Mouse (Mus musculus) heart, embryonic 11.5 days (tissue): Measurements from ENCODE around the gene Rad51d. TPM values are rescaled to one million over a fixed set of nuclear protein-coding genes. Genes with fewer than 3 reads are reported as not detected.

Experiments used
- ATAC-seq: fragments of 200-750 bp; cut with Nextera tagmentation; replicated peaks from 2 replicates; pipeline ENCODE4 v1.8.0; 2017; ENCODE audit warnings: moderate library complexity; ENCODE audit not compliant: insufficient number of reproducible peaks, low FRiP score, low TSS enrichment
- H3K27ac ChIP-seq: fragments of 300-500 bp; sonication (generic); 2 replicates; pipeline ENCODE4 v1.5.1; 2014; ENCODE audit warnings: mild to moderate bottlenecking, low read depth, low read length
- H3K27me3 ChIP-seq: fragments of 300-500 bp; sonication (generic); 2 replicates; pipeline ENCODE4 v1.6.1; 2014; ENCODE audit warnings: mild to moderate bottlenecking, low read length, mixed read lengths; ENCODE audit not compliant: control insufficient read depth, insufficient read depth
- H3K36me3 ChIP-seq: fragments of 300-500 bp; sonication (generic); 2 replicates; pipeline ENCODE4 v1.6.1; 2014; ENCODE audit warnings: mild to moderate bottlenecking, low read length, moderate library complexity, mixed read lengths; ENCODE audit not compliant: control insufficient read depth, insufficient read depth
- H3K4me1 ChIP-seq: fragments of 300-500 bp; sonication (generic); 2 replicates; pipeline ENCODE4 v1.6.1; 2014; ENCODE audit warnings: low read length; ENCODE audit not compliant: control insufficient read depth, insufficient read depth
- H3K4me2 ChIP-seq: fragments of 300-500 bp; sonication (generic); 2 replicates; pipeline ENCODE4 v1.6.1; 2014; ENCODE audit warnings: mild to moderate bottlenecking, moderate library complexity
- H3K4me3 ChIP-seq: fragments of 300-500 bp; sonication (generic); 2 replicates; pipeline ENCODE4 v1.5.1; 2014; ENCODE audit warnings: low read depth, low read length
- H3K9ac ChIP-seq: fragments of 300-500 bp; sonication (generic); 2 replicates; pipeline ENCODE4 v1.6.1; 2014; ENCODE audit warnings: mild to moderate bottlenecking, low read depth, low read length, moderate library complexity
- H3K9me3 ChIP-seq: fragments of 300-500 bp; sonication (generic); replicated peaks from 2 replicates; pipeline ENCODE4 v1.6.1; 2016; ENCODE audit warnings: low read length; ENCODE audit not compliant: control insufficient read depth
- WGBS: fragments of 180-500 bp; shearing (Covaris S2); extraction: QIAGEN DNeasy Blood & Tissue Kit; methylation state at CpG from one replicate; pipeline ENCODE4 v1.1.7; 2014; ENCODE audit not compliant: insufficient replicate concordance; 5-methylcytosine and 5-hydroxymethylcytosine counted together
- polyA plus RNA-seq: library from polyadenylated mRNA; unstranded; fragments of >200 nt; fragmentation: Nextera tagmentation; extraction: Ambion mirVana; gene quantifications from 2 replicates; pipeline ENCODE4 v1.2.1, GENCODE M21; 2014

Rad51d gene
- polyA plus RNA-seq, 1 experiment from 2014 or later: 15.3 TPM

- Histone ChIP-seq H3K9me3 (no peaks in the 10 kb centered on the region), H3K36me3 (no peaks in the 10 kb centered on the region; the same call in 1 of the 2 replicates), H3K27ac (no peak overlapping the region), H3K9ac (no peak overlapping the region), H3K27me3 (no peaks in the 10 kb centered on the region), H3K4me3 (no peak overlapping the region), H3K4me2 (no peak overlapping the region), H3K4me1 (no peaks in the 10 kb centered on the region)
- WGBS: 63% methylated on average over 8 of the region's 8 CpGs
- ATAC-seq: no peak
Observed at GRCm38 (mm10) chr11:82883180-82883579, 7.2 kb downstream of the Rad51d start.

GRCm38 (mm10) chr11:82877726-82878344 lies 12.6 kb downstream of the Rad51d start:
- Histone ChIP-seq H3K27me3 (no peaks in the 10 kb centered on the region), H3K4me3 (no peak overlapping the region), H3K9me3 (no peaks in the 10 kb centered on the region), H3K4me1 (no peaks in the 10 kb centered on the region; the same call in 1 of the 2 replicates), H3K36me3 (no peaks in the 10 kb centered on the region; the same call in 1 of the 2 replicates), H3K27ac (no peak overlapping the region), H3K4me2 (no peak overlapping the region), H3K9ac (no peak overlapping the region)
- ATAC-seq: no peak
- WGBS: 79% methylated on average over 7 of the region's 7 CpGs

GRCm38 (mm10) chr11:82875631-82876030 lies 14.8 kb downstream of the Rad51d start:
- Histone ChIP-seq H3K27me3 (no peaks in the 10 kb centered on the region), H3K9me3 (no peaks in the 10 kb centered on the region), H3K9ac (no peak overlapping the region), H3K4me2 (no peak overlapping the region), H3K4me1 (no peaks in the 10 kb centered on the region; the same call in 1 of the 2 replicates), H3K27ac (no peak overlapping the region), H3K36me3 (no peaks in the 10 kb centered on the region; the same call in 1 of the 2 replicates), H3K4me3 (no peak overlapping the region)
- no peak for ATAC-seq
- whole genome bisulfite sequencing: 84% methylated on average over 5 of the region's 5 CpGs

- H3K27ac ChIP-seq: no peak overlapping the region
- H3K4me3 ChIP-seq: no peak overlapping the region; the same call in 1 of the 2 replicates
- no peaks in the 10 kb centered on the region for H3K9me3 ChIP-seq
- no peaks in the 10 kb centered on the region for H3K27me3 ChIP-seq
- ATAC-seq: no peak
- H3K9ac ChIP-seq: 0 out of 2 replicates have a peak overlapping the region, but pooled peaks have one; percentile 43
- H3K36me3 ChIP-seq: no peaks in the 10 kb centered on the region; the same call in 1 of the 2 replicates
- H3K4me2 ChIP-seq: peak overlapping the region; percentile 39
- no peaks in the 10 kb centered on the region; the same call in 1 of the 2 replicates for H3K4me1 ChIP-seq
- 24% methylated on average over 5 of the region's 5 CpGs for WGBS
Observed at GRCm38 (mm10) chr11:82874924-82875323, 15.5 kb downstream of the Rad51d start.

GRCm38 (mm10) chr11:82871031-82871446 lies 19.4 kb downstream of the Rad51d start, which contains the start of gene Rffl:
Rffl (minus strand) TSS chr11:82871210.
- H3K36me3 ChIP-seq: no peaks in the 10 kb centered on the region
- peak within 1 kb of the TSS; percentile 87 for H3K4me3 ChIP-seq
- H3K4me2 ChIP-seq: peak within 1 kb of the TSS; percentile 86
- H3K4me1 ChIP-seq: no peaks in the 10 kb centered on the region; the same call in none of the 2 replicates
- 0 out of 2 replicates have a peak within 1 kb of the TSS, but pooled peaks have one; percentile 35 for H3K27ac ChIP-seq
- H3K27me3 ChIP-seq: no peaks in the 10 kb centered on the region
- H3K9me3 ChIP-seq: no peaks in the 10 kb centered on the region
- under 1% methylated on average over 34 of the region's 43 CpGs for WGBS
- H3K9ac ChIP-seq: peak within 1 kb of the TSS; percentile 82
- peak; percentile 94 for ATAC-seq

GRCm38 (mm10) chr11:82870173-82871030 lies 20.0 kb downstream of the Rad51d start:
- H3K9ac ChIP-seq: peak overlapping the region; percentile 82
- no peaks in the 10 kb centered on the region for H3K9me3 ChIP-seq
- 2% methylated on average over 36 of the region's 36 CpGs for WGBS
- H3K27ac ChIP-seq: 0 out of 2 replicates have a peak overlapping the region, but pooled peaks have one; percentile 35
- no peaks in the 10 kb centered on the region for H3K27me3 ChIP-seq
- peak overlapping the region; percentile 87 for H3K4me3 ChIP-seq
- H3K4me1 ChIP-seq: no peaks in the 10 kb centered on the region; the same call in none of the 2 replicates
- peak overlapping the region; percentile 86 for H3K4me2 ChIP-seq
- H3K36me3 ChIP-seq: no peaks in the 10 kb centered on the region
- peak; percentile 43 for ATAC-seq

GRCm38 (mm10) chr11:82869506-82870172 lies 20.8 kb downstream of the Rad51d start:
- ATAC-seq: no peak
- 64% methylated on average over 9 of the region's 9 CpGs for WGBS
- no peaks in the 10 kb centered on the region for H3K9me3 ChIP-seq
- peak overlapping the region; percentile 82; the same call in 1 of the 2 replicates for H3K9ac ChIP-seq
- no peaks in the 10 kb centered on the region for H3K36me3 ChIP-seq
- H3K4me3 ChIP-seq: peak overlapping the region; percentile 87
- H3K27ac ChIP-seq: no peak overlapping the region
- peak overlapping the region; percentile 86 for H3K4me2 ChIP-seq
- no peaks in the 10 kb centered on the region; the same call in 1 of the 2 replicates for H3K4me1 ChIP-seq
- no peaks in the 10 kb centered on the region for H3K27me3 ChIP-seq

GRCm38 (mm10) chr11:82867956-82868355 lies 22.5 kb downstream of the Rad51d start:
- WGBS: 59% methylated on average over 5 of the region's 5 CpGs
- no peak overlapping the region for H3K27ac ChIP-seq
- ATAC-seq: no peak
- H3K4me1 ChIP-seq: no peaks in the 10 kb centered on the region; the same call in 1 of the 2 replicates
- no peak overlapping the region for H3K9ac ChIP-seq
- no peak overlapping the region for H3K4me3 ChIP-seq
- no peaks in the 10 kb centered on the region for H3K36me3 ChIP-seq
- no peaks in the 10 kb centered on the region for H3K9me3 ChIP-seq
- H3K4me2 ChIP-seq: no peak overlapping the region
- no peaks in the 10 kb centered on the region for H3K27me3 ChIP-seq
